Mouse (Mus musculus) c-Kit-positive CD71-positive TER-119-negative erythroid progenitor cells, embryonic 14.5 days (primary cell): ENCODE results near the gene Cnpy4.
A peak's percentile ranks its signal among the peaks of the same experiment; 100 is the strongest.

Source experiments
- DNase-seq: peaks from one replicate; pipeline ENCODE4 v3.0.0-alpha.2; 2013; ENCODE audit warnings: low read depth

Cnpy4 gene

GRCm38 (mm10) chr5:138186950-138187638 lies at the start of gene Cnpy4, which contains the start of gene Taf6:
TSS of gene Cnpy4 (plus strand) at chr5:138187485.
TSS of gene Taf6 (minus strand) at chr5:138187451.
- peak; percentile 84 for DNase-seq

- DNase-seq: peak; percentile 75
Measured at GRCm38 (mm10) chr5:138137935-138138549, 49.2 kb upstream of the Cnpy4 start.

GRCm38 (mm10) chr5:138138585-138138984 lies 48.7 kb upstream of the Cnpy4 start:
- DNase-seq: no peak

GRCm38 (mm10) chr5:138154390-138154789 lies 32.9 kb upstream of the Cnpy4 start:
- no peak for DNase-seq

GRCm38 (mm10) chr5:138155443-138155976 lies 31.8 kb upstream of the Cnpy4 start, which contains the start of gene Zfp113:
TSS of gene Zfp113 (minus strand) at chr5:138155744.
- DNase-seq: peak; percentile 93

- no peak for DNase-seq
Measured at GRCm38 (mm10) chr5:138160224-138160762, 27.0 kb upstream of the Cnpy4 start.

GRCm38 (mm10) chr5:138160842-138161665 lies 26.2 kb upstream of the Cnpy4 start, which contains the start of gene Cops6:
TSS of gene Cops6 (plus strand) at chr5:138161071.
- peak; percentile 88 for DNase-seq

- DNase-seq: no peak
Measured at GRCm38 (mm10) chr5:138163046-138163445, 24.2 kb upstream of the Cnpy4 start.

- no peak for DNase-seq
Measured at GRCm38 (mm10) chr5:138163610-138164009, 23.7 kb upstream of the Cnpy4 start.

GRCm38 (mm10) chr5:138165594-138165993 lies 21.7 kb upstream of the Cnpy4 start:
- DNase-seq: no peak

GRCm38 (mm10) chr5:138170936-138171561 lies 16.2 kb upstream of the Cnpy4 start:
- peak; percentile 89 for DNase-seq

GRCm38 (mm10) chr5:138171695-138172491 lies 15.4 kb upstream of the Cnpy4 start, which contains the start of the genes Ap4m1 and Mcm7:
TSS of gene Ap4m1 (plus strand) at chr5:138172002.
TSS of gene Mcm7 (minus strand) at chr5:138172422.
- DNase-seq: peak; percentile 97

GRCm38 (mm10) chr5:138173217-138173616 lies 14.1 kb upstream of the Cnpy4 start:
- DNase-seq: no peak

GRCm38 (mm10) chr5:138187661-138188306 lies 499 bp downstream of the Cnpy4 start:
- peak; percentile 71 for DNase-seq

- peak; percentile 86 for DNase-seq
Measured at GRCm38 (mm10) chr5:138193771-138194727, 6.8 kb downstream of the Cnpy4 start, which contains the start of gene Mblac1. TSS of gene Mblac1 (plus strand) at chr5:138194314.

- no peak for DNase-seq
Measured at GRCm38 (mm10) chr5:138194755-138195345, 7.6 kb downstream of the Cnpy4 start.

GRCm38 (mm10) chr5:138195463-138195862 lies 8.2 kb downstream of the Cnpy4 start:
- no peak for DNase-seq

- no peak for DNase-seq
Measured at GRCm38 (mm10) chr5:138199576-138199975, 12.3 kb downstream of the Cnpy4 start.
